Mouse (Mus musculus): ENCODE measurements around the gene Phf23. TPM values are rescaled to one million over a fixed set of nuclear protein-coding genes. Genes with fewer than 3 reads are reported as not detected.
A peak's percentile ranks its signal among the peaks of the same experiment; 100 is the strongest.
"Not testable (repeated sequence)": the region's sequence is repeated elsewhere in the genome, so short reads cannot be mapped to it uniquely, and the experiment has no call there.

Phf23 gene
- total RNA-seq, 2 experiments from 2014 or later, result 54.6 to 57.1 TPM

DNA sequence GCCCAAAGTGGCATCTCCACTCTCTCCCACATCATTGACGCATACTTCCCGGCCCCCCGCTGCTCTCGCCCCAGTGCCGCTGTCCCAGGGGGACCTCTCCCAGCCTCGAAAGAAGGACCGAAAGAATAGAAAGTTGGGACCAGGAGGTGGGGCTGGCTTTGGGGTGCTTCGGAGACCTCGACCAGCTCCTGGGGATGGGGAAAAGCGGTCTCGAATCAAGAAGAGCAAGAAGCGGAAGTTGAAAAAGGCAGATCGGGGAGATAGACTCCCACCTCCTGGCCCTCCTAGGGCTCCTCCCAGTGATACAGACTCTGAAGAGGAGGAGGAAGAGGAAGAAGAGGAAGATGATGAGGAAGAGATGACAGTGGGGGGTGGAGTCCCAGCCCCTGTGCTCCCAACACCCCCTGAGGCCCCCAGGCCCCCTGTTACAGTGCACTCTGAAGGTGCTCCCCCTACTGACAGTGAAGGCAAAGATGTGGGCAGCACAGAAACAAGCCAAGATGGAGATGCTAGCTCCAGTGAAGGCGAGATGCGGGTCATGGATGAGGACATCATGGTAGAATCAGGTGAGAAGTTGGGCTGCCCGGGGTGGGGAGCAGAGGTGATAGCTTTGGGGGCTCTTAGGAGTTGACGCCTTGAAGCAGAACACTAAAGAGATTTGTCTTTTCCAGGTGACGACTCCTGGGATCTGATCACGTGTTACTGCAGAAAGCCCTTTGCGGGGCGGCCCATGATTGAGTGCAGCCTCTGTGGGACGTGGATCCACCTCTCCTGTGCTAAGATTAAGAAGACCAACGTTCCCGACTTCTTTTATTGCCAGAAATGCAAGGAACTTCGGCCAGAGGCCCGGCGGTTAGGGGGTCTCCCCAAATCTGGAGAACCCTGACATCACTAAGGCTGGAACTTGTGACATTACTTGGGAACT, 3.3 kb downstream of the Phf23 start:
- no peak for DNase-seq

DNA sequence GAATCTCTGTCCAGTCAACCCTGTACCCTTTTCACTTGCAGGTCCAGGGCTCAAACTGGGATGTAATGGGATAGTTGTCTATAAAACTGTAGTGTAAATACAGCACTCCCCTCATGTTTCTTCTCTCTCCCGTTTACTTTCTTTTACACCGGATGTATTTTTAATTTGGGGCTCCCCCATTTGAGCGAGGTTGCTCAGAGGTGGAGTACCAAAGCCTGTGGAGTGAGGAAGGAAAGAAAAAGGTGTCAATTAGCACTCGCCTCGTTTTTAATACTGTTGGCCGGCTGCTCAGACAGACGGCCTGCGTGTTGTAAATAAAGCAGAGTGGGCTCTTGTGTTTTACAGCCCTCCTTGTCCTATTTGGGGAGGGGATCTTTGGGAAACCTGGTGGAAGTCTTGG, 4.1 kb downstream of the Phf23 start:
- no peak for DNase-seq

DNA sequence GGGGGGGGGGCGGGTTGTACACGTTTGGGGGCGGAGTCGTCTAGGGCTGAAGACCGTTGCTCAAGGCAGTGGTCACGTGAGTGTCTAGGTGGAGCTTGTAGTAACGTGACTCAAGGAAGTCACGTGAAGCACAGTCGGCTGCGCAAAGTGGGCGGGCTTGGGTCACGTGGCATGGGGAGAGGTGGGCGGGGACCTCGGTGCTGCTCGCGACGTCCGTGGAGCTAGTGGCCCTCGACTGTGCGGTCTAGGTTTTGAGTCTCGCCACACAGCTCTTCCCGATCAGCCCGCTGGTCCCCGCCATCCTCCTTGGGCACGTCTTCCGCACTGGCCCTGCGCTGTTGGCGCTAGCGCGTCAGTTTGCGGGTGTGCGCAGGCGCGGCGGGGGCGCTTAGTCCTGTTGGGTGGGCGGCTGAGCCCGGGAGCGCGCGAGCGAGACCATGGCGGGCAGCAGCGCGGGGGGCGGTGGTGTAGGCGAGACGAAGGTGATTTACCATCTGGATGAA, 4.9 kb downstream of the Phf23 start, which contains the start of gene Dvl2:
Gene Dvl2 (plus strand): TSS at position 200 of the 503 bp plus-strand sequence.
- DNase-seq, result peak; percentile 93

DNA sequence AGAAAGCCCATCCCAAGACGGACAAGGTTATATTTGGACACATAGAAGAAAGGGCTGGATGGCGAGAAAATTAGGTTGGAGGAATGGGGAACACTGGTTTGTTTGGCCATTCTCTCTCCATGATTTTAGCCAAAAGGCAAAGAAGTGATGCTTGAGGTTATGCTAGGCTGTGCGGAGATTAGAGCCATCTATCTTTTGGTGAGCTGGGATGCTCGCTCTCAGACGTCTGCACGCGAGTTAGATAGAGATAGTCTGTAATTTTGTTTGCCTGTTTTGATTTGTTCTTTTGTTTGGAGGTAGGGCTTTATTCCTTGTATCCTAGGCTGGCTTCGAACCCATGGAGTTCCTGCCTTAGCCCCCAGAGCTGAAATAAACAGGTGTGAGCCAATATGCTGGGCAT, 5.6 kb downstream of the Phf23 start:
- no peak for DNase-seq

DNA sequence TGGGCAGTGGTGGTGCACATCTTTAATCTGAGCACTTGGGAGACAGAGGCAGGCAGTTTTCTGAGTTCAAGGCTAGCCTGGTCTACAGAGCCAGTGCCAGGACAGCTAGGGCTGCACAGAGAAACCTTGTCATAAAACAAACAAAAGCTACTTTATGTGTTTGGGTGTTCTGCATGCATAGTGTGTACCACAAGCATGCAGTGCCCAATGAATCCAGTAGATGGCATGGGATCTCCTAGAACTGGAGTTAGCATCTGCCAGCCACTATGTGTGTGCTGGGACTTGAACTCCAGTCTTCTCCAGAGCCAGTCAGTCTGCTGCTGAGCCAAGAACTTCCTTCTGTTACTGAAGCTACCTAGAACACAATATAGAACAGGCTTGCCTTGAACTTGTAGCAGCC, 6.3 kb downstream of the Phf23 start:
- peak in 1 of 2 experiments; percentile 51 for DNase-seq

DNA sequence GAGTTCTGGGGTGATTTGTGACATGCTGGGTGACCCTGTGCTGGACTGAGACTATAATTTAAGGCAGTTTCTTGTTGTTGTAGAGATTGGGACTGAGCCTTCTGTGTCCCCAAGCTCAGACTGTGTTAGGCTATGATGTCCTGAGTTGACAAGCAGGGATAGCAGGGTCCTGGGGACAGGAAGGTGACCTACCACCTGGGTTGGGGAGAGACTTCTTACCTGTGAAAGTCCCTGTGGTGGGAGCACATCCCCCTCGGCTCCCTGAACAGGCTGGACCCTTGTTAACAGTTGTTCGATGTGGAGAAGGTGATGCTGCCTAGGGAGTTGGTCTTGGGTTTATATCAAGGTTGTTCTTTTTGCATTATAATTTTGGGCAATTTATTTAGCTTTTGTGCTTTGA, 6.9 kb downstream of the Phf23 start:
- no peak for DNase-seq

DNA sequence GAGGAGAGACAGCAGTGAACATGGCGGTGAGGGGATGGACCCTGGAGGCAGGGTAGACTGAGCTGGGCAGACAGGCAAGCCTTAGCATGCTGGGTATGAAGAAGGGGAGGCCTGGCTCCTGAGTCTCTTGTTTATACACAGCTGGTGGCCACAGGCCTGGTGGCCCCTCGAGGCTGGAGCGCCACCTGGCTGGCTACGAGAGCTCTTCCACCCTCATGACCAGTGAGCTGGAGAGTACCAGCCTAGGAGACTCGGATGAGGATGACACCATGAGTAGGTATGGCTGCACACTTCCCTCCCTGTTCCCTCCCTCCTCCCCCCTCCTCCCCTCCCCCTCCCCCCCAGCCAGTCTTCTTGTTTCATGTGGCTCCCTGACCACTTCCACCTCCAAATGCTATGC, 9.9 kb downstream of the Phf23 start:
- DNase-seq, result no peak

DNA sequence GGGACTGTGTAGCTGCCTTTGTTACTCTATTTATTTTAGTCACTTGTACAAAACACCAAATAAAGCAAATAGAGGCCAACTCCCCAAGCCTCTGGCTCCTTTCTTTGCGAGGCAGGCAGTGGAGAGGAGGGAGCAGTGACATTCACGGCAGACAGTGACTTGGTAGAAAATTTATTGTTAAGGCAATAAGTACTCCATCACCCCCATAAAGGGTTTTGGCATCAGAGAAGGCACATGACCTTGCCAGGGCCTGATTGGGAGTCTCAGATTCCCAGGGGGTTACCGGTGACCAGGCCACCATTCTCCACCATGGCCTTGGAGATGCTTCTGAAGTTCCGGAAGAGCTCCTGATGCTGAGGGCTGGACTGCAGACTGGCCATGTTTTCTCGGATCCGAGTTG, 14.5 kb downstream of the Phf23 start:
- DNase-seq, result peak in 1 of 2 experiments; percentile 39

DNA sequence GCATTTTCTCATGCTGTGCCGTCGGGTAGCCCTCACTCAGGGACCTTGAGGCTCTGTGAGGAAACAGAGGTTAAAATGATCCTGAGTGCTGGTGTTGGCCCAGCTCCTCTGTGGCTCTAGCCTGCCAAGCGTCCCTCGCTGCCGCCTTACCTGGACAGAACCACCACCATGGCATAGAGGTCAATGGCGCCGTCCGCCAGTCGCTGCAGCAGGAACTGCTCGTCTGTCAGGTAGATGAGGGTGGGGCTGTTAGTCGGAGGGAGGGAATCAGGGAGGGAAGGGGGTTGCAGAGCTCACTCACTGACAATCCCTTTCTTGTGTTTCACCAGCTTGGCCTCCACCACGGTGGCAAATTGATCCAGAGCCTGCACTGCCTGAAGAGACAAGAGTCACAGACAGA, 15.0 kb downstream of the Phf23 start:
- no peak for DNase-seq

DNA sequence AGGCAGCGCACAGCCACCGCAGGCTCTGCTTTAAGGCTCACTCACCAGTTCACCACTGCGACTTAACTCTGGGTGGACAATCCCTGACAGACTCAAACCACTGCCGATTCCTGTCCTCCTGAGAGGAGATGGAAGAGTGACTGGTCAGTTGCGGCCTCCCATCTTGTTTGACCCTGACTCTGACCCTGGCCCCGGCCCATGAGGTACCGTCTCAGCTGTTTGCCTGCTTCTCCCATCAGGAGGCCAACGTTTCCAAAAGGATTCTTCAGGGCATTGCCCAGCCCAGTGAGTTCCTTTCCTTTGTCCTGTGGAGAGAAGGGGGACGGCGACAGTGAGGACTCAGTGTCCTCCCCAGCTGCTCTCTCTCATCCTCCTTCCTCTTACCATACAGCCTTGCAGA, 15.4 kb downstream of the Phf23 start:
- DNase-seq, result no peak

DNA sequence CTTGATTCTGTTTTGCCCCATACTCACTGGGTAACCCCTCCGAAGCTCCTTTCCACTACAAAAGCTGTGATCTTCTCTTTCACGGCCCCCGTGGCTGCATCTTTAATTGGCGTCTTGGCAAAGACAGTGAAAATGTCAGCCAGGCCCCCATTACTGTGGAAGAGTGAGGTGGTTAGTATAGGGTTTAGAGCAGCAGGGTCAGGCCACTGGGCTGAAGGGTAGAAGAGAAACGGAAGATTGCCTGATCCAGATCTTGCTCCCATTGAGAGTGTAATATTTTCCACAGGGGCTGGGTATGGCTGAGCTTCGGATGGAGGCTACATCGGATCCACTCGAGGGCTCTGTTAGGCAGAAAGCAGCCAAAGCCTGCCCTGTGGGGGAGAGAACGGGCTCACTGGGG, 17.4 kb downstream of the Phf23 start:
- DNase-seq, result no peak

DNA sequence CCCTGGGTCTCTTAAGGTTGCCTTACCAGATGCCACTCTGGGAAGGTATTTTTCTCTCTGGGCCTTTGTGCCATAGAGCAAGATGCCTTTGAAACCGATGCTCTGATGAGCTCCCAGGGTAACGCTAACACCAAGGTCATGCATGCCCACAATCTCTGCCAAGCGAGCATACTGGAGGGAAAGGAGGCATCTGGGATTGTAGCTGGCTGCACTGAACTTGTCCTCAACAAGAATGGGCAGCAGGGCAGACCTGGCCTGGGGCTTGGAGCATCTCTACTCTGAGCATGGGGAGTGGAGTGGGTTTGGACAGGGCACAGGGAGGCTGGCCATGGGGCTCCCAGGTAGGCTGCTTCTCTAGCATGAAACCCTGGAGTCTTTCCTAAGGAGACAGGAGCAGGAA, 17.8 kb downstream of the Phf23 start:
- DNase-seq, result no peak

DNA sequence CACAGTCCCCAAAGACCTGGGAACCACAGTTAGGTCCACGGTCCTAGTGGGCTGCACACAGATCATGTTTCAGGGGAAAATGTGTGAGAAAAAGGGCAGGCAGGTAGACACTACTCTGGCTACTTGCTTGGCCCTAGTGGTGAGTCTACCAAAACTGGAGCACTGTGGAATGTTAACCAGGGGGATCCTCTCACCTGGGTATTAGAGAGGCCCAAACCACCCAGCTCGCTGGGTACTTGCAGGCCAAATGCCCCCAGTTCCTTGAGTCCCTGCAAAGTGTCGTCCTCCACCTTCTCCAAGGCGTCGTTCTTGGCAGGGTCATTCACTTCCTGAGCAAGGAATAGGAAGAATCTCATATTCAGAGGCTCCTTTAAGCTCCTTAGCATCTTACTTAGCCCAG, 18.5 kb downstream of the Phf23 start:
- DNase-seq, result no peak

DNA sequence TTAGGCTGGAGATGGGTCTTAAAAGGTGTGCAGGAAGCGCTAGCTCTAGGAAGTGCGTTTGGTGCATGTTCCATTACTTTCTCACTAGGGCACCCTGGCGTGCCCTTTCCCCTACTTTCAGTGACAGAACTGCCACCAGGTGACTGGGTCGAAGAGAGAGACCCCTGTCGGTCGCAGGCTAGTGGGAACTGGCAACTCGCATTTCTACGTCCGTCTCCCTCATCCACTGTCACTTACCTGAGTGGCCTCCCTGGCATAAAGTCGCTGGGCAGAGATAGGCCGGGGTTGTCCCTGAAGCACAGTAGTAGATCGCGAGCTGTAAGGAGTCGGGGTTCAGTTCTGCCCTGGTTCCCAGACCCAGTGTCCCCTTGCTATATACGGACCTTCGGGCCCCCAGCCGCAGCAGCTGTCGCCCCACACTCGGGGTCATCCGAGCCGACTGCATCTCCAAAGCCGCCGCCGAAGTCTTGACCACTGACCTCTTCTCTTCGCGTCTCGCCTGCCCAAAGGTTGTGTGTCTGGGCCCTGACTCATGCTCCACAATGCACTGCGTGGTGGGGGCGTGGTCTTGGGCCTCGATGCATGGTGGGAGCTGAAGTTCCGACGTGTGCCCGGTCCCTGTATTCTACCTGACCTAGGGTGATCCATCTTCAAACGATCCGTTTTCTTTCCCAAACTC, 19.4 kb downstream of the Phf23 start, which contains the start of gene Acadvl:
Gene Acadvl (minus strand): TSS at position 532 of the 679 bp plus-strand sequence.
- DNase-seq, result peak; percentile 95 to 96

DNA sequence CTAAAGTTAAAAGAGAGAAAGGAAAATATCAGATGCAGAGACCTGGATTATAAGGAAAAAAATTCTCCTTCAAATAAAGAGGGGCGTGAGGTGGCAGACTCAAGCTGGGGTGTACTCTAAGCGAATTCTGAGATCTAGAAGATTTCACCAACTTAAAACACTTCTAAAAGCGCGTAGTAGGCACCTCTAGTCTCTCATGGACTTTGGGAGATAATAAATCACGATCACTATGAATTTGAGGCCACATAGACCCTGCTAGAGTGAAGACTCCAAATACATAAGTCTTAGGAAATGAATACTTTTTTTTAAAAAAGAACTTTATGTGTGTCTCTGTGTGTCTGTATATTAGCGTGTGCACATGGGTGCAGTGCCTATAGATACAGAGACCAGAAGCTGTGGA, 20.1 kb downstream of the Phf23 start:
- DNase-seq, result no peak

DNA sequence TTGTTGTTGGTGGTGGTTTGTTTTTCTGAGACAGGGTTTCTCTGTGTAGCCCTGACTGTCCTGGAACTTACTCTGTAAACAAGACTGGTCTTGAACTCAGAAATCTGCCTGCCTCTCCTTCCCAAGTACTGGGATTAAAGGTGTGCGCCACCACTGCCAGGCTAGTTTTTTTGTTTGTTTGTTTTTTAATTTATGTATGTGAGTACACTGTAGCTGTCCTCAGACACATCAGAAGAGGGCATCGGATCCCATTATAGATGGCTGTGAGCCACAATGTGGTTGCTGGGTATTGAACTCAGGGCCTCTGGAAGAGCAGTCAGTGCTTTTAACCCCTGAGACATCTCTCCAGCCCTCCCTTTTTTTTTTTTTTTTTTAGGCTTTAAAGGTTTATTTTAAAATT, 20.6 kb downstream of the Phf23 start:
- not testable (repeated sequence) for DNase-seq

DNA sequence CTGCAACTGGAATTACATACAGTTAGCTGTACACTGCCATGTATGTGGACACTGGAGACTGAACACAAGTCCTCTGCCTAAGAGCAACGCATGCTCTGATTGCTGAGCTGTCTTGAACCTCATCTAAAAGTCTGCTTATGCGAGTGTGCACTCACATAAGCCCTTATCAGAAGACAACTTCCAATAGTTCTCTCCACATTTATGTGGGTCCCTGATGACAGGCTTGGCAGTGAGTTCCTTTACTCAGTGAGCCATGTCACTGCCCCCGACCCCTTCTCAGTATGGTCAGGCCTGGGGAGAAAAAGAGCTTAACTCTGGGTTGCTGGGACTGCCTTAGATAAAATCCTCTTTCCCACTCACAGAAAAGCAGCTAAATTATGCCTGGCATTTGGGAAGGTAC, 21.1 kb downstream of the Phf23 start, which contains the start of gene Dlg4:
Gene Dlg4 (plus strand): TSS at position 274 of the 400 bp plus-strand sequence.
- DNase-seq, result no peak

DNA sequence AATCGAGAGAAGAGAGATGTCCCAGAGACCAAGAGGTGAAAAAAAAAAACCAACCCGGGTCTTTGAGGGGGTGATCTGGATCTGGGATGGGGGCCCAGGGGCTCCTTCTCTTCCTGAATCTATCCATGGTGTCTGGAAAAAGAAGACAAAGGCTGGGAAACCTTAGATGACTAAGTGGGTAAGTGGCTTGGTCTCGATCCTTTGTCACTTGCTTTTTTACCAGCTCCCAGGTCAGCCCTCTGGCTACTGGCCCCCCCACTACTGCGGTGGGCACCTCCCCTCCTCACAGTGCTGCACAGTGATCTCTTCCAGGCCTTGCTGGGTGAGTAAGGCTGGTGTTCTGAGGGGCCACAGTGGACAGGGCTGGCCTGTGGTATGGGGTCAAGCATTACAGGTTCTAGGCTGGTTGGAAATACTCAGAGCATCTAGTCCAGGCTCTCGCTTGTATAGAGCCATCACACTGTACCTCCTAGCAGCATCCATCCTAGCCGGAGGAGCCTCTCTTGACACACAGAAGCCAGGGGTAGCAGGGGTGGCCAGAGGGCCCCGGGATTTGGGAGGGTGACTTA, 21.7 kb downstream of the Phf23 start:
- DNase-seq, result no peak

DNA sequence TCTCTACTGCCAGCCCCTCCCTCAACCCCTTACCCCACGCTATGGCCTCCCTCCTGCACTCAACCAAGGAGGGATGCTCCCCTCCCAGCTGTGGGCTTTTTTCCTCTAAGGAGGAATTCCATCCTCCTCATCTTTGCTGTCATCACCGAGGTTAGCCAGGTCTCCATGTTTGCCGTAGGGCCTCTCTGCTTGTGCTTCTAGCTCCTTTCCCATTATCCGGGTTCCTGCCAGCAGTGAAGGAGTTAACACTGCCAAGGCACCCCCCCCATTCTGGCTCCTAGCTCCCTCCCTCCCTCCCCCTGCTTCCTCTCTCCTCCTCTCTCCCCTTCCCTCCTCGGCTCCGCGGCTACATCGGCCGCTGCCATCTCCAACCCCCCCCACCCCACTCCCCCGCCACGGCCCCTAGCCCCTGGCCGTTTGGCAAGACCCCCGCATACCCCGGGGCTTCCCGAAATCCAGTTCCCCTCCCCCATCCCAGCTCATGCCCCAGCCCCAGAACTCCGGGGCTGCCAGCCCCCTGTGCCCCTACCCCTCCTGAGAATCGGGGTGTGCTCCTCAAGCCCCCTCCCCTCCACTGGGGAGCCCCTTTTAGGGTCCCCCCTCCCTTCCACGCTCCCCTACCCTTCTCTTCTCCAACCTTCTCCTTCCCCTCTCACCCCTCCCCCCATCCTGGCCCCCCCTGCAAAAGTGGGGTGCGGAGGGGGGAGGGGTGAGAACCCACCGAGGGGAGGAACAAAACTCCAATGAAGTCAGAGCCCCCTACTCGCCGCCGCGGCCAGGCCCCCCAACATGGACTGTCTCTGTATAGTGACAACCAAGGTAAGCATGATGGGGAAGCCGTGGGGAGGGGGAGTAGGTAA, 22.8 kb downstream of the Phf23 start:
- peak in 1 of 2 experiments; percentile 70 for DNase-seq

DNA sequence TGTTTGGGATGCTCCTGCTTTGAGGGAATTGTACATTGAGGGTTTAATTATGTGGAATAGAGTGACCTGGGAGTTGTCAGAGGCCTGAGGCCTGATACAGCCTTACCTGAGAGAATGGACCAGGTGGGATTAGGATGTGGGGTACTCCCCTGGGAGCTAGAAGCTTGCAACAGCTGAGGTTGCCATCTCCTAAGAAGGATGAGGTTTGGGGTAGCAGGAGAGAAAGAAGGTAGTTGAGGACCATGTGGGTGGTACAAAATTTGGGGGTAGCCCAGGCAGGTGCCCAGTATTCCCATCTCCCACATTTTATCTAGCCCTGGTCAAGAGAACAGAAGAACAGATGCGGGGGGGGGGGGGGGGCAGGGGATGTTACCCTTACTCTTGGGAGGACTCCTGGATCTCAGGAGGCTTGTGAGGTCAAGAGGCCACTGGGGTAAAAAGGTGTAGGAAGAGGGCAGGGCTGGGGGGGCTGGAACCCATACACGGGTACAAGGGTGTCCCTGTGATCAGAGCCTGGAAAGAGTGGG, 24.0 kb downstream of the Phf23 start:
- no peak for DNase-seq

DNA sequence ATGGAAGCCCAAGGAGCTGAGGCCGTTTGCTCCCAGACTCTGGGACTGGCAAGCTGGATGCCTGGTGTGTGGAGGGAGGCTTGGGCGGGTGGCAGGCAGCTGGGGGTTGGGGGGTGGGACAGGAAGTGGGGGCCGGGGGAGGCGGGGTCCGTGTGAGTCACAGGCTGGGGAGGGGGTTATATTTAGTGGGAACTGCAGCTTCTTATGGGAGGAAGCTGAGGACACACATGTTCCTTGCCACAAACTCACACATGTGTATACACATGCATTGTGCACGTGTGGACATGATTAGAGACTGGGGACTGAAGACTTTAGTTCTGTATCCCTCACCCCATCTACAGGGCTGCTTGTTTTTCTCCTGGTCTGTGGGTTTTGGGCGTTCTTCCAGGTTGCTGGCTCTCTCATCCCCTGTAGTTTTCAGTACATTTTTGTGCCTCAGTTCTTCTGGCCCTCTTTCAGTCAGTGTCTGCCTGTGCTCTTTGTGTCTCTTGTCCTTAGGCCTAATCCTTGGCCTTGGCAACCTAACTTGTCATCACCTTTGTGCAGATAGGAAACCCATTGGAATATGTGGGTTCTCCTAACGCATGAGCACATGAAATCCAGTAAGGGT, 24.6 kb downstream of the Phf23 start:
- DNase-seq, result no peak
